Mouse (Mus musculus) adrenal gland (tissue): ENCODE results near the gene 2610301B20Rik.
"Not testable (repeated sequence)": the region's sequence is repeated elsewhere in the genome, so short reads cannot be mapped to it uniquely, and the experiment has no call there.

Experiments
- intact Hi-C: fragments of 180-260 bp; cut with DNase I; formaldehyde crosslinking; loops from one replicate; pipeline ENCODE4 v1.15.1; 2025
- long read RNA-seq, 2 experiments: library from polyadenylated mRNA; unstranded; transcript quantifications; one replicate each; pipeline ENCODE4 v2.0.0; 2020; ENCODE audit warnings: borderline replicate concordance in 1 of 2; ENCODE audit not compliant: insufficient replicate concordance in 1 of 2

The 2610301B20Rik gene
- long read RNA-seq, experiment 1, transcript 2610301B20Rik-201 (6 exons, 2,116 nt), result major isoform, 29 of 34 reads
- long read RNA-seq, experiment 1, partial matches to known transcripts, result 0 of 34 reads
- long read RNA-seq, experiment 1, other reads (novel, unspliced or antisense), result 4 of 34 reads
- long read RNA-seq, experiment 2, transcript 2610301B20Rik-201 (6 exons, 2,116 nt), result major isoform, 41 of 50 reads
- long read RNA-seq, experiment 2, partial matches to known transcripts, result 0 of 50 reads
- long read RNA-seq, experiment 2, other reads (novel, unspliced or antisense), result 9 of 50 reads

DNA sequence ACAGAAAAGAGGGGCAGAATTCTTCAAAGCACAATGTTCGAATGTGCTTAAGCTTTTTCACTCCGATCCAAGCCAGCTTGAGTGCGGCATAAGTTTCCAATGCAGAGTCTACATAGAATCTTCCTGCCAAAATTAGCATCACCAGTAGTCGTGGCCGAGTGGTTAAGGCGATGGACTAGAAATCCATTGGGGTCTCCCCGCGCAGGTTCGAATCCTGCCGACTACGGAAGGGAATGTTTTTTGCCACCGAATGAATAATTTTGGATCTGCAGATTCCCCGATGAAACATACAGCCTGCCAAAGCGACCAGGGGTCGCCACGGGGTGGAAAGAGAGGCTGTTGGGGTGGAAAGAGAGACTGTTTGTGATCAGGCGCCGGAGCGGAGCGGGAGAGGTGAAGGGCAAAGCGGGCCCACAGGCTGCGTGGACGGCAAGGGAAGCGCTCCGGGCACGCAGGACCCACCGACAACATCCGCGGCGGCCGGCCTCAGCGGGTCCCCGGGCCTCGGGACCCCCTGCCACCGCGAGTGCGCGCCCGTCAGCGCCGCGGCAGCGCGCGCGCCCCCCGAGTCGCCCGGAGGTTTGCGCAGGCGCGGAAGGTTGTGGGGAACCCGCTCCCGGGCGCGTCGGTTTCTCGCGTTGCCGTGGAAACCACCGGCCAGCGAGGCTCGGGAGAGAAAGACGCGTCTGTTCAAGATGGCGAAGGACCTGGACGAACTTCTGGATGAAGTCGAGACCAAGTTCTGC lies at the start of gene 2610301B20Rik:
2610301B20Rik (plus strand) TSS at position 579 of the 746 bp plus-strand sequence.
- intact Hi-C loops, result no loop called here

DNA sequence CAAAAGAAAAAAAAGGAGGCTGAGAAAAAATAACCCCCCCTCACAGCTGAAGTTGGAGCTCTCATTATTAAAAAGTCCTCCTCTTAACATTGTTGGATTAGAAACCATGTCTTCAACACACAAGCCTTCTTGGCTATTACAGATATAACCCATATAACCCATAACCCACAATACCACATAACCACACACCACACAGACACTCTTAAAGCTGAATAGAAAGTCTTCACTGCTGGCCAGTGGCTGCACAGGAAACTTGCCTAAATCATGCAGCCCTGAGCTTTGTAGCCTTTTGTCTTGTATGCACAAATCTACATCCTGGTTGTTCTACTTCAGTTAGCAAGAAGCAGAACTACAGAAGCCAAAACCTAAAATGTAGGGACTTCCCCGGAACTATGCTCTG lies 41.0 kb upstream of the 2610301B20Rik start:
- intact Hi-C loops, result no loop called here

DNA sequence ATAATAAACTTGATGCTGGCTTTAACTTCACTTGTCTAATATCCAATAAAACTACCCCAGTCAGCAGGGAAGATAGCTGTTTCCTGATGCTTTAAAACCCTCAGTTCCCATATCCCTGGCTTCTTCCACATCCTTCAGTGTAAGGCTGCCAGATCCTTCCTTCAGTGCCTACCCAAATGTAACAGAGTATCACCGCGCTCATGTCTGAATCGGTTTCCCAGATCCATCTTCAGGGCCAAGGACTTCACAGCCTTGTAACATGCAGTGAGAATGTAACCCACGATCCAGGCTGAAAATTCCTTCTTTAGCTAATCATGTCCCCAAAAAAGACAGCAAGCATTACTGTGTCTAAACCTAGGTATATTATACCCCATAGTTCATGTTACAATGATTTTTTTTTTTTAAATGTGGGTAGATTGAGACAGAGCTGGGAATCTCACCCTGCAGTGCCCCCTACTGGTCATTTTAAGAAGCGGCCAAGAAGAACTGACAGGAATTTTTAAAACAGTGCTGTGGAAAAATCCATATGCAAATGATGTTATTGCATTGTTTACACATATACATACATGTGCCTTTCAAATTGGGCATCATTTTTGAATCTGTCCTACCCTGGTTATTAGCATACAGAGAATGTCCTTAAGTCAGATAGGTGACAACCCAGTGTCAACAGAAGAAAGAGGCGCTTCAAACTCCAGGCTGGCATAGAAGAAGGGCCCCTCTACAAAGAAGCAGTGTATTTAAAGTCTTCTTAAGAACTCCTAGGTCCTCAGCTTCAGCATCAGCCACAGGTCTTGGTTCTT lies 38.8 kb upstream of the 2610301B20Rik start:
- intact Hi-C loops, result loop anchor here (5.0 kb wide), 1 partner anchor 543 kb away; no protein-coding TSS in a partner anchor

DNA sequence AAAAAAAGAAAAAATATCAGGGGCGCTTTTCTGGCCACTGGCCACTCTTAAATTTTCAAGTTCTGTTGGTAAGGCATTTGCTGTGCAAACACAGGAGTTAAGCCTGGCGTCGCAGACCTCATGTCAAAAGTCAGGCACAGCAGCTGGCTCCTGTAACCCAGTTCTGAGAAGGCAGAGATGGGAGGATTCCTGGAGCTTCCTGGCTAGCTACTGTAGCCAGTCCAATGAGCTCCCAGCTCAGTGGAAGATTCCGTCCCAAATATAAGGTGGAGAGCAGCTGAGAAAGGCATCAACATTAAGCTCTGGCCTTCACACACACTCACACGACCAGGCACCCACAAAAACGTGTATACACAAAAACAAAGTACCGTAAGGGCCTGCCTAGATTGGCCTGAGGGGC lies 28.4 kb upstream of the 2610301B20Rik start:
- intact Hi-C loops, result no loop called here

DNA sequence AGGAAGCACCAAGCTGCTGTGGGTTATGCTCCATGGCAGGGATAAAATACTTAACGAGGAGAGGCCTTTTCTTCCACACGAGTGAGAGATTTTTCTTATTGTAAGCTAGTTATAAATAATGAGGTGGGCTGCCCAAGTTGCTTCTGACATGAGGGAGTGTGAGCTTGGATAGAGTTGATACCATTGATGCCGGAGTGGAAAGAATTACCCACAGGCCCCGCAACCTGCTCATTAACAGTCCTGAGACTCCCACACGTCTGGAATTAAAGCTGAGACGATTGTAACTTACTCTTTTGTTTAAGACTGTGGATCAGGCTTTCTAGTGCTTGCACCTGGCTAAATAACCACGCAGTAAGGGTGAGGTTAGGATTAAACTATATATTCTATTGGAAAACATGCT lies 24.5 kb upstream of the 2610301B20Rik start:
- intact Hi-C loops, result no loop called here

DNA sequence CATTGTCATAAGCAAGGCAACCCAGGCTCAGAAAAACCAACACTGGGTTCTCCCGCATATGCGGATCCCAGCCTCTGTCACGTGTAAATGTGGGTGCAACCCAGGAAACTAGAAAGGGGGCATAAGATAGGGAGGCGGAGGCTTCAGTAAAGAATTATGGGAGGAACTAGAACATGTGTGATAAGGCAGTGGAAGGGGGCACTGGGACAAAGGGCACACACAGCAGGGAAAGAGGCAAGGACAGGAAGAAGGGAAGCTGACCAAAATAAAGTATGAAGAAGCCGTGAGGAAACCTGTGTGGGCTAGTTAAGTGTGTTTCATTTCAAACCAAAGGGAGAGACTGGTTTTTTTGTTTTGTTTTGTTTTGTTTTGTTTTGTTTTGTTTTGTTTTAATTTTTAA lies 23.3 kb upstream of the 2610301B20Rik start:
- intact Hi-C loops, result no loop called here

DNA sequence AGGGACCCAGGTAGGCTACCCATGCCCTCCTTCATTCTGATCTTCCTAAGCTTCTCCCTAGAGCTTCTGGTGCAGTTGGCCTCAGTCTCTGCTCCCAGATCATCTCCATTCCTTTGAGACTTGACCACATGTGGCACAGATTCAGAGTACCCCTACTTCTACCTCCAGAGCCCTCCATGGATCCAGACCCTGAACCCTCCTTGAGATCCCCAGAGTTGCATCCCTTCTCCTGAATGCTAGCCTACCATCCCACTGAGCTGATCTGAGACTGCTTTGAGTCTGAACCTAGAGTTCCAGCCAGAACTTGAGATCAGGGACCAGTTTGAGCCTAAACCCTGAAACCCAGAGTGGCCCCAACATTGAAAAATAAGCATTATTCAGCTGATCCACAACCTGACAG lies 15.1 kb upstream of the 2610301B20Rik start:
- intact Hi-C loops, result no loop called here

DNA sequence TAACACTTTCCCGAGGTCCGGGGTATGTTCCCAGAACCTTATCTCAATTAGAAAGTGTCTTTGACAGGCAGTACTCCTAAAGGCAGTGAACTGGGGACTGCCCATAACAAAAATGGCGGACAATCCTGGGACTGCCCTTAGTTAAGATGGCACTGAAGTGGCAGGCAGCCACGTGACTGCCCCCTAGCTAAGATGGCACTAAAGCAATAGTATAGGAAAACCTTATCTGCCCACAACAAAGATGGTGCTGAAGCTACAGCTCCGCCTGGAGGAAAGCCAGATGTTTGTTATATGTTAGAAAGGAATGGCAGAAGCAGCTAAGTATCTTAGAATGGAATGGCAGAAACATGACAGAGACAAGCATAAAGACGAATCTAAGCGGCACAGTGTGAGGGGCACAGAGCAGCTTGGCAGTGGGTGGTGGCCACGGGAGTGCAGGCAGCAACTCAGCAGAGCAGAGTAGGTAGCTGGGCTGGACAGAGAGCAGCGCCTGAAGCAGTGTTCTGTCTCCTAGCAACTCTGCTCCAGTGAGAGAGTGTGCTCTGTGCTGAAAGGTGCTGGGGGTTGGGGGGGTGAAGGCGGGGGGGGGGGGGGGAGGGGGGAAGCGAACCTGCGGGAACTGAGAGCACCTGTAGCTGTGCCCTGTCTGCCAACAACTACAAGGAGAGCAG lies 14.3 kb upstream of the 2610301B20Rik start:
- intact Hi-C loops, result no loop called here

DNA sequence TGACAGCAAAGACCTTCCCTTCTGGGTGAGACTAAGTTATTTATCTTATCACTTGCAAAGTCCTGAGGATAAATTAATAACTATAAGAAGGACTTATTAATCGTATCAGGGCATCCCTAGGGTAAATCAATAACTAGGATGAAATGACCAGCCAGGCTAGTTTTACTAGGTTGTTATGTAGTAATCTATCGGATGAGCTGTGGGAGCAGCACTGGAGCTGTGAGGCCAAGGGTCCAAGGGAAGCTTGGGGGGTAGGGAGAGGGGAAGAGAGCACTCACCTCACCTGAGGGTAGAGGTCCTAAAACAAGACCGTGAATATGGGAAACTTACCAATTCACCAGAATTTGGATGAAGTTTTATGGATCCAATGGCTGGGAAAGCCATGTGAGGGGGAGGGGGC lies 13.5 kb upstream of the 2610301B20Rik start:
- intact Hi-C loops, result no loop called here

DNA sequence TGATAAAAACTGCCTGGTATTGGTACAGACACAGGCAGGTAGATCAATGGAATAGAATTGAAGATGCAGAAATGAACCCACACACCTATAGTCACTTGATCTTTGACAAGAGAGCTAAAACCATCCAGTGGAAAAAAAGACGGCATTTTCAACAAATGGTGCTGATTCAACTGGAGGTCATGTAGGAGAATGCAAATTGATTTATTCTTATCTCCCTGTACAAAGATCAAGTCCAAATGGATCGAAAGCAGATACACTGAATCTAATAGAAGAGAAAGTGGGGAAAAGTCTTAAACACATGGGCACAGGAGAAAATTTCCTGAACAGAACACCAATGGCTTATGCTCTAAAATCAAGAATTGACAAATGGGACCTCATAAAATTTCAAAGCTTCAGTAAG lies 11.4 kb upstream of the 2610301B20Rik start:
- intact Hi-C loops, result not testable (repeated sequence)

DNA sequence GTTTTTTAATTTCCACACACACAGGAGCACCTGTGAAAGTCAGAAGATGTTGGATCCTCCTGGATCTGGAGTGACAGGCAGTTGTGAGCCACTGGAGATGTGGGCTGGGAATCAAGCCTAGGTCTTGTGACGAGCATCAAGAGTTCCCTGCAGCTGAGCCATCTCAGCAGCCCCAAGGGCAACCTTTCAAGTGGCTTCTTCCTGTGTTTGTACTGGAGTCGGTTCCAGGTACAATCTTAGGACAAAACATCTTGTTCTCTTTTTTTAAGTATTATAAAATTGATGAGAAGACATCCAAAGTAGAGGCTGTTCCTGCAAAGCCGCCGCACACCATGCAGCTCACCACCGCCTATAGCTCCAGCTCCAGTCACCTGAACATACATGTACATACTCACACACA lies 2.1 kb upstream of the 2610301B20Rik start:
- intact Hi-C loops, result no loop called here

DNA sequence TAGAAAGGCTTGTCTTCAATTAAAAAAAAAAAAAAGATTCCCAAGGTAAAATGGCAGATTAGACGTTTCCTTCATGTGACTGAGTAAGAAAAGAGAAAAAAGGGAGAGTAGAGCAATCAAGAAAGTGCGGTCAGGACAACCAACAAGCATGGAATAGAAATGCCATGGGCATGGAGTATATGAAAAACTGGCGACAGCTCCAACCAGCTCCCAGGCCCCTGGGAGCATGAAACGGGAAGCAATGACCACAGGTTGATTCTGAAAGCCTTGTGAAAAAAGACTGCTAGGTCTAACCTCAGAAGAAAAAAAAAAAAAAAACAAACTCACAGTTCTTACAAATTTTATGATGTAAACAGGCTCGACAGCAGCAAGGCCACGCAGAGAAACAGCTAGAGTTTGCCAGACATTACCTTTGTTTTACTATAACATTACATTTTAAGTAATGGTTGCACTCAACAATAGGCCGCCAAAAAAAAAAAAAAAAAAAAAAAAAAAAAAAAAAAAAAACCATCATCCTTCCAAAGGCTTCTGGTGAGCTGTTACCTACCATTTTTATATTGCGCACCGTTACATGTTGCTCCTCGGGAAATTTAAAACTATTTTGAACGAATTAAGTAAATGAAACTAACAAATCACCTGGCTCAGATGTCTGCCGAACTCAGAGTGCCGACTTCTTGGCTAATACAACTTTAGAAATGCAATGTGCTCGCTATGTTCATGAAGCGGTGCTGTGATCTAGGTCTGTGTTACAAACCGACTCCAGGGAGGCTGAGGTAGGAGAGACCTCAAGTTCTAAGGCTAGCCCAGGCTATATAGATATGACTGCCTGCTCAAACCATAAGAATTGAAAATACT lies 1.4 kb upstream of the 2610301B20Rik start:
- intact Hi-C loops, result no loop called here

DNA sequence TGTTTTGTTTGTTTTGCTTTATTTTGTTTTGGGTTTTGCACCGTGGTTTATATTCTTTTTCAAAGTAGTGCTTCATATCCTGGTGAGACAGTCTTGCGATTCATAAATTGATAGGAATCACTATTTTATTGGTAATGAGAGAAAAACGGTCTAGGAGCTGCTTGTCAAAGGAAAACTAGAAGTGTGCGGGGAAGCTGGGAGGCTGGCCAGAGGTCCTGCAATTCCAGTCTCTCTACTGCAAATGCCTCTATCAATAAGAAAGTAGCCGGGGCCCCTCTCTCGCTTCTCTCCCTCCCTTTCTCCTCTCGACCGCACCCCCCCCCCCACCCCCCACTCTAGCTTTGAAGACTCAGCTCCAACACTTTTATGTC lies 764 bp upstream of the 2610301B20Rik start:
- intact Hi-C loops, result no loop called here

DNA sequence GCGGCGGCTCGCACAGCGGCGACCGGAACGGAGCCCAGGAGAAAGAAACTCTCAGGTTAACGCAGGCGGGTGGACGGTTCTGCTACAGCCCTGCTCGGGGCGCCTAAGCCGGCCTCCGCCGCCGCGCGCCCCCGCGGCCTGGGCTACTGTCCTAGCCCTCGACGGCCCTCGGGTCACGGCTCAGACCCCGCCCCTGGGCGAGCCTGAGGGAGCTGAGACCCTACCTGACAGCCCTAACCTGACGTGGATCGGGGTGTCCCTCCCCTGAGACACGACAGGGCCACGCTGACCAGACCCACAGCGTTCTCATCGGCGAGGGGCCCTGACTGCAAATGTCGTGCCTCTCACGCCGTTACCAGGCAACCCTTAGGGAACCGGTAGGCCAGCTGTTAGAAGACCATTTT lies 422 bp downstream of the 2610301B20Rik start:
- intact Hi-C loops, result no loop called here

DNA sequence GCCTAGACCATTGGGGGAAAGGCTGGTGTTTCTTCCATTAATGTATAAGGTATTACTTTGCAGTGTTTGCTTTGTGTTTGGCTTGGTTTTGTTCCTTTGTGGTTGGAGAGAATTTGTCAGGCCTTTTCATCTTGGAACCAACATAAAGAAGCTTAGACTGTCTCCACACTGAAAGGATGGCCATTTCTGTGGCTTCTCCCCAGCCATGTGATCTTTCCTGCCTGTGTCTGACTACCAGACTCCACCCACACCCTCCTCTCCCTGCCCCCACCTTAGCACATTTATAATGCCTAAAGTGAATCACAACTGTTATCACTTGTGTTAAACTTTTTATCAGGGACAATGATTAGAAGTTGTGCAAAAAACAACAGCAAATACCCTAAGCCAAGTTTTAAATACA lies 1.1 kb downstream of the 2610301B20Rik start:
- intact Hi-C loops, result no loop called here

DNA sequence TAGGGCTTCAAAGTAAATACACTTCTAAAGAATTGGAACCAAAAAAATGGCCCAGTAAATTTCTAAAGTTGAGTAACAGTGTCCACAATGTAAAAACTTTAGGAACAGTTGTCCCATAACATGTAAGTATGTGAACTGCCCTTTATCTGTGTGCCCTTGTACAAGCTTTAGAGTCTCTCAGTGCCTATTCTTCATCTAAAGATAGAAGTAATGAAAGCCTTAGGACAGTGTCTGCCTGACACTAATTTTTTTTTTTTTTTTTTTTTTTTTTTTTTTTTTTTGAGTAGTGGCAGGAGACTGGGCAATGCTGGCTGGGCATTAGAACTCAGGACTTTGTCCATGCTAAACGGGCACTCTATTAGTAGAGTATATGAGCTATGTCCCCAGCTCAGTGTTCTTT lies 2.8 kb downstream of the 2610301B20Rik start:
- intact Hi-C loops, result no loop called here

DNA sequence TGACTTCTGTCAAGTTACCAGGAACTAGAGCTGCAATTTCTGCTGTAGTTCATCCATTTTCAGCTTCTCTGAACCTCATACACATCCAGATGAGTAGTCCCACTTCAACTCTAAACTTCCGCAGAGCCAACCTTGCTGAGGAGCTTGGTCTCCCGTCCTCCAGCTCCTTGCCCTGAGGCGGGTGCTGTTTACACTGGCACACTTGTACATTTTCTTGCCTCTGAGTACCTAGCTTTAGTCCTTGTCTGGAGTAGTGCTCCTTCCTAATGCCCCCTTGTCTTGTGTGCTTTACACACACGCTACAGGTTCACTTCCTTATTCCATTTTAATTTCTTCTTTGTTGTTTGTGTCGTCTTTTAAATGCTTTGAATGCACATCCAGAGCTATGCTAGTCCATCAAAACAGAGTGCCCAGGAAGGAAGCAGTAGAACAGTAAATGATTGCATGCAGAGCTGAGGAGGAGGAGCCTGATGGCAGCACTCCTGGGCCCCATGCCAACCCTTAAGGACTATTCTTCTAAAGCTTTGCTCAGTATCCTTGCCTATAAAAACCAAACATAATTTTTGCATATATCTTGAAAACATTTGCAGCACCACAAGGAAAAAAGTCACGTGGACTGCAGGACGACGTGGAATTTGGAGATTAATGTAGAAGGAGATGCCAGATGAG lies 9.6 kb downstream of the 2610301B20Rik start:
- intact Hi-C loops, result no loop called here

DNA sequence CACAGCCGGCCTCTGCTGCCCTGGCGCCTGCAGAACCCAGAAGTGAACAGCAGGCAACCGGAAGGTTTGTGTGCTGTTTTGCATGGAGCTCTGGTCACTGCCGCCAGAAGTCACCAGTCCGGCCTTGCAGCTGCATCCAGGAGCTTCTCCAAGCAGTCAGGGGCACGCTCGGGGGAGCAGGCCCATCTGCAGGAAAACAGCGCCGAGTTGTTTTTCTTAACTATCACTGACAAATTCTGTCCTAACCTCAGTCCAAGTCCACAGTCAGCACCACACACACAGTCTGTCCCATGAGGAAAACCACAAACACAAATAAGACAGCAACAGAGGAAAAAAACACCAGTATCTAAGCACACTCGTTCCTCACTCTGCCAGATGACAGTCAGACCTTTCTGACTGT lies 14.5 kb downstream of the 2610301B20Rik start:
- intact Hi-C loops, result no loop called here

DNA sequence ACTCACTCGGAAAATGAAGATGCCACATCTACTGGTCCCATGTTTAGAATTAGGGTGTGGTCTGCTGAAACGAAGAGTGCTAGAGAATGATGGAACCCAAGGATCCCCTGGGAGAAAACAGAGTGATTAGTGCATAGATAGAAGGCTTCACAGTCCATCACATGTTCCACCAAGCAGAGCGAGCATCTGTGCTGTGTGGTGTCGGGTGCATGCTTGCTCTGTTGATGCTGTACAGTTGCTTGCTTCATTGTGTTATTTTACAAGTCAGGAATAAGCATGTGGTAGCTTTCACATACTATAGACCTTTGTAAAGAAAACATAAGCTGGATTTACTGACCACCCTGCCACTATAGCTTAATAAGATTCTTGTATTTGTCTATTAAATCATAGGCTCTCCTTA lies 22.0 kb downstream of the 2610301B20Rik start:
- intact Hi-C loops, result no loop called here

DNA sequence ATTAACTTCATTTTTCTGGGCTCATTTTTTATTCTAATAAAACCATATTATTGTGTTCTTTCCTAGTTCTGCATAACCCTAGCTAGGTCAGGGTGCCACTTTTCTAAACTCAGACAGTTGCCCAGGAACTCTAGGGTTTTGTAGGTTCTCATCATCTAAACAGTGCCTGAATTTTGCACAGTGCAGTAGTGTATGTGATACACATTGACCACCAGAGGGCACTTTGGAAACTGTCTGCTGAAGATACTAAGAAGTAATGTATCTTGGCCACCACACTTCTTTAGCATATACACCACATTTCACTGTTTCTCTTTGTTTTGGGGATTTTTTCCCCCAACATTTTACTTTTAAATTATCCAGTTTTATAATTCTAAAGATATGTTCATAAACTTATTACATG lies 22.6 kb downstream of the 2610301B20Rik start:
- intact Hi-C loops, result no loop called here
